Mouse (Mus musculus) brain, embryonic 14.5 days (tissue): ENCODE data around the gene Olfr223.

Source experiments
- CTCF ChIP-seq: fragments of 200-500 bp; IDR thresholded peaks from 2 replicates; pipeline ENCODE4 v1.5.1; 2012; ENCODE audit warnings: inconsistent platforms, mild to moderate bottlenecking, moderate library complexity, borderline replicate concordance; ENCODE audit not compliant: insufficient read depth, insufficient read length; ENCODE audit errors: extremely low read depth
- POLR2A ChIP-seq: fragments of 200-500 bp; IDR thresholded peaks from 2 replicates; pipeline ENCODE4 v1.6.1; 2012; ENCODE audit warnings: mild to moderate bottlenecking, inconsistent platforms, borderline replicate concordance; ENCODE audit not compliant: poor library complexity, insufficient read depth, insufficient read length, severe bottlenecking; ENCODE audit errors: extremely low read depth

DNA sequence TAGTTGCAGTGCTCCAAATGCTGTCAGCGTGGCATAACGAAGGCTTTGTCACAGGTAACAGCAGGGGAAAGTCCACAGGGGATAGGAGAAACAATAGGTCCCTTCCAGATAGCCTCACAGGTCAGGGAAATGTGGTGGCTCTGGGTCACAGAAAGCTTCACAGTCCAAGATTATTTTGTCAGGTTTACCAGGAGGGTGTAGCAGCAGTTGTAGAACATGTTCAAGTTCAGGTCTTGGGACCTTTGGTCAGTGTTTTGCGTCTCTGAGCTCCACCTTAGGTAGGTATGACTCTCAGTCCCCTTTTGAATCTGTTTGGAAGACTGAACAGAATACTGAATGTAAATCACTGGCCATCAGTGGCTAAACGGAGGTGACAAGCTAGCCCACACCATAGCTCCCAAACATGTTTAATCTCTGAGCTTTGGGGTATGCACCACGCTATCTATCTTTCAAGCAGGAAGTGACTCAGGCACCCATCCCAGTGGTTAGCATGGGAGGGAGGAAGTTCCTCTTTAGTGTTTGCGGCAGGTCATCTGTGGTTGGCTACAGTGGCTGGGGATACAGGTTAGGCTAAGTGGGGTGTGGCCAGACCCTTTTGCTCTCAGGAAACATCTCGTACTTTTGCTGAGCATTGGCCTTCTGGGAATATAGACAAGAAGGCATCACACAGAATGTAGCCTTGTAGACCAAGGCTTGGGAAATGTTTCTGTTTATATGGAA, 43.8 kb upstream of the Olfr223 start:
- no peak for TF ChIP-seq CTCF
- no peak for TF ChIP-seq POLR2A
